28 mouse cellular contexts compared by ENCODE assay signal in genomic region chr1:134919010-134919409, GRCm38 (mm10). TPM values are rescaled to one million over a fixed set of nuclear protein-coding genes. Genes with fewer than 3 reads are reported as not detected.
A peak's percentile ranks its signal among the peaks of the same experiment; 100 is the strongest.
DNase-seq lines count a peak whose midpoint lies in the region; ATAC-seq and TF ChIP-seq lines count a peak whose summit lies in the region.
"Had no signal": no experiment of that assay in that cellular context is flagged by ENCODE, and none has a peak within 500 bp of the region (broad histone marks: within the 10 kb centered on the region; RNA-seq: fewer than 3 reads in every experiment).

No protein-coding gene starts in this region.

- TF ChIP-seq EP300 in heart, postnatal 0 days (IDR thresholded peaks at IDR 0.05; ENCODE audit: low read depth), result no peak

- no peak overlapping the region for H3K4me2 ChIP-seq in heart, embryonic 12.5 days
- H3K4me2 ChIP-seq in heart, postnatal 0 days (ENCODE audit: low read depth, low read length), result no peak overlapping the region
- H3K4me2 ChIP-seq: embryonic facial prominence, embryonic 12.5 days; hindbrain, embryonic 13.5 days; limb, embryonic 13.5 days; liver, embryonic 11.5 days; lung, embryonic 15.5 days; midbrain, embryonic 12.5 days; neural tube, embryonic 12.5 days; stomach, embryonic 15.5 days had no signal

- H3K9me3 ChIP-seq in heart, embryonic 12.5 days (replicated peaks), result no peaks in the 10 kb centered on the region
- H3K9me3 ChIP-seq in heart, postnatal 0 days (replicated peaks; ENCODE audit: control insufficient read depth, low read length), result no peaks in the 10 kb centered on the region
- H3K9me3 ChIP-seq: embryonic facial prominence, embryonic 12.5 days; hindbrain, embryonic 13.5 days; limb, embryonic 13.5 days; lung, embryonic 15.5 days; megakaryocyte, embryonic 14.5 days; midbrain, embryonic 12.5 days; neural tube, embryonic 12.5 days; stomach, embryonic 15.5 days had no signal

- no peak for ATAC-seq in heart, embryonic 12.5 days (ENCODE audit: insufficient number of reproducible peaks, low FRiP score)
- peak; percentile 48; the same call in 1 of the 2 replicates for ATAC-seq in heart, postnatal 0 days (ENCODE audit: insufficient read depth, low read depth)
- ATAC-seq: forebrain, embryonic 14.5 days; intestine, embryonic 16.5 days had no signal

- H3K4me3 ChIP-seq in heart, embryonic 12.5 days, result no peak overlapping the region
- no peak overlapping the region for H3K4me3 ChIP-seq in heart, postnatal 0 days (ENCODE audit: low read depth, low read length)
- H3K4me3 ChIP-seq: embryonic facial prominence, embryonic 12.5 days; hindbrain, embryonic 13.5 days; limb, embryonic 13.5 days; lung, embryonic 15.5 days; megakaryocyte, embryonic 14.5 days; midbrain, embryonic 12.5 days; myocyte; neural tube, embryonic 12.5 days; stomach, embryonic 15.5 days had no signal

- peaks cover 47% of the 10 kb centered on the region for H3K4me1 ChIP-seq in heart, embryonic 12.5 days (replicated peaks)
- peaks cover 25% of the 10 kb centered on the region for H3K4me1 ChIP-seq in heart, postnatal 0 days (ENCODE audit: control insufficient read depth, insufficient read depth)
- H3K4me1 ChIP-seq: hindbrain, embryonic 13.5 days; limb, embryonic 13.5 days; lung, embryonic 15.5 days; midbrain, embryonic 12.5 days; neural tube, embryonic 12.5 days; stomach, embryonic 15.5 days had no signal

- no peak for TF ChIP-seq CTCF in heart, postnatal 0 days (IDR thresholded peaks at IDR 0.05; ENCODE audit: low read depth)

- peak overlapping the region; percentile 32 for H3K27ac ChIP-seq in heart, embryonic 12.5 days (ENCODE audit: poor library complexity, severe bottlenecking)
- H3K27ac ChIP-seq in heart, postnatal 0 days (ENCODE audit: low read depth), result peak overlapping the region; percentile 73
- H3K27ac ChIP-seq: embryonic facial prominence, embryonic 12.5 days; hindbrain, embryonic 13.5 days; kidney, postnatal 0 days; limb, embryonic 13.5 days; lung, embryonic 15.5 days; midbrain, embryonic 12.5 days; neural tube, embryonic 12.5 days; stomach, embryonic 15.5 days had no signal

- DNase-seq in heart, postnatal 4 days, result no peak
- DNase-seq in heart, postnatal 0 days (ENCODE audit: low spot score), result no peak
- DNase-seq in heart, postnatal 36 days, result no peak
- DNase-seq in gastrocnemius, postnatal 14 days, result peak; percentile 40
- peak; percentile 89 for DNase-seq in skeletal muscle tissue, adult 2 months (ENCODE audit: low read depth, low spot score)
- DNase-seq: adrenal gland, postnatal 25 days; B cell, adult 2 months; cerebellum, adult 11-12 months; cerebellum, adult 9-11 months; embryo, embryonic 11 days; heart, postnatal 14 days; kidney, adult 8-10 months; lung, postnatal 4 days; right cerebral cortex, adult 18-20 months had no signal

- intact Hi-C loops in heart, postnatal 36 days (cut with DNase I), result no loop called here
- intact Hi-C loops in gastrocnemius, postnatal 14 days (cut with DNase I; ENCODE audit: low total_unique reads), result no loop called here

- no peaks in the 10 kb centered on the region for H3K36me3 ChIP-seq in heart, embryonic 12.5 days
- no peaks in the 10 kb centered on the region for H3K36me3 ChIP-seq in heart, postnatal 0 days (replicated peaks; ENCODE audit: control insufficient read depth, insufficient read depth, low read length)
- H3K36me3 ChIP-seq: embryonic facial prominence, embryonic 12.5 days; hindbrain, embryonic 13.5 days; limb, embryonic 13.5 days; lung, embryonic 15.5 days; midbrain, embryonic 12.5 days; neural tube, embryonic 12.5 days; stomach, embryonic 15.5 days had no signal

- WGBS in heart, embryonic 12.5 days, result 62% methylated on average over 6 of the region's 6 CpGs
- WGBS in heart, postnatal 0 days, result 46% methylated on average over 6 of the region's 6 CpGs

- no peak overlapping the region for H3K9ac ChIP-seq in heart, embryonic 12.5 days
- no peak overlapping the region for H3K9ac ChIP-seq in heart, postnatal 0 days (replicated peaks; ENCODE audit: low read depth, low read length)
- H3K9ac ChIP-seq: embryonic facial prominence, embryonic 12.5 days; hindbrain, embryonic 13.5 days; limb, embryonic 13.5 days; lung, embryonic 15.5 days; midbrain, embryonic 12.5 days; neural tube, embryonic 12.5 days; stomach, embryonic 15.5 days had no signal

- no peaks in the 10 kb centered on the region for H3K27me3 ChIP-seq in heart, embryonic 12.5 days (replicated peaks)
- no peaks in the 10 kb centered on the region for H3K27me3 ChIP-seq in heart, postnatal 0 days (ENCODE audit: control insufficient read depth, insufficient read depth, low read length)
- H3K27me3 ChIP-seq: embryonic facial prominence, embryonic 12.5 days; hindbrain, embryonic 13.5 days; limb, embryonic 13.5 days; lung, embryonic 15.5 days; megakaryocyte, embryonic 14.5 days; midbrain, embryonic 12.5 days; neural tube, embryonic 12.5 days; stomach, embryonic 15.5 days had no signal

RNA-seq across cellular contexts. Expression of gene Ppp1r12b, which starts 36.7 kb away (rescaled TPM):
- polyA plus RNA-seq in heart, embryonic 12.5 days (2016; fragmentation: Nextera tagmentation; extraction: Ambion mirVana), result 29.6 and 31.2 TPM in 2 replicates
- 100 to 1,000 TPM; 118 to 124 TPM for total RNA-seq in heart, postnatal 4 days (2021)
- total RNA-seq in heart, postnatal 0 days (2014; rRNA removed; ENCODE audit: low replicate concordance), result 65.3 and 69.9 TPM in 2 replicates
- polyA plus RNA-seq in heart, postnatal 0 days (2015; fragmentation: Nextera tagmentation; extraction: Ambion mirVana), result 22.6 and 23.0 TPM in 2 replicates
- total RNA-seq in heart, postnatal 36 days (2021), result 100 to 1,000 TPM; 150 to 160 TPM
- total RNA-seq in gastrocnemius, postnatal 14 days (2021), result 100 to 1,000 TPM; 183 to 217 TPM

RNA-seq across cellular contexts. Expression of gene Ube2t, which starts 43.4 kb away (rescaled TPM):
- 46.6 and 48.7 TPM in 2 replicates for polyA plus RNA-seq in heart, embryonic 12.5 days (2016; fragmentation: Nextera tagmentation; extraction: Ambion mirVana)
- 10 to 100 TPM; 22.6 to 24.2 TPM for total RNA-seq in heart, postnatal 4 days (2021)
- total RNA-seq in heart, postnatal 0 days (2014; rRNA removed; ENCODE audit: low replicate concordance), result 30.2 and 34.3 TPM in 2 replicates
- polyA plus RNA-seq in heart, postnatal 0 days (2015; fragmentation: Nextera tagmentation; extraction: Ambion mirVana), result 22.5 and 25.3 TPM in 2 replicates
- 1 to 10 TPM; 7.2 to 7.3 TPM for total RNA-seq in heart, postnatal 36 days (2021)
- total RNA-seq in gastrocnemius, postnatal 14 days (2021), result 10 to 100 TPM in 1 of 2 experiments, 1 to 10 TPM in 1; 5.8 to 11.5 TPM

Comparison
In these comparisons a context has a peak if more than half of its experiments do, and no peak if none do; other contexts are left out.
1. DNase-seq: peak in gastrocnemius, postnatal 14 days (single experiment) and skeletal muscle tissue, adult 2 months (single experiment); none in heart, postnatal 4 days (single experiment), heart, postnatal 0 days (single experiment) and heart, postnatal 36 days (0 of 2).